Mouse (Mus musculus) brain, embryonic 14.5 days (tissue): Measurements from ENCODE around the gene Klhl21.

Experiments used
- CTCF ChIP-seq: fragments of 200-500 bp; IDR thresholded peaks from 2 replicates; pipeline ENCODE4 v1.5.1; 2012; ENCODE audit warnings: inconsistent platforms, mild to moderate bottlenecking, moderate library complexity, borderline replicate concordance; ENCODE audit not compliant: insufficient read depth, insufficient read length; ENCODE audit errors: extremely low read depth
- POLR2A ChIP-seq: fragments of 200-500 bp; IDR thresholded peaks from 2 replicates; pipeline ENCODE4 v1.6.1; 2012; ENCODE audit warnings: mild to moderate bottlenecking, inconsistent platforms, borderline replicate concordance; ENCODE audit not compliant: poor library complexity, insufficient read depth, insufficient read length, severe bottlenecking; ENCODE audit errors: extremely low read depth

DNA sequence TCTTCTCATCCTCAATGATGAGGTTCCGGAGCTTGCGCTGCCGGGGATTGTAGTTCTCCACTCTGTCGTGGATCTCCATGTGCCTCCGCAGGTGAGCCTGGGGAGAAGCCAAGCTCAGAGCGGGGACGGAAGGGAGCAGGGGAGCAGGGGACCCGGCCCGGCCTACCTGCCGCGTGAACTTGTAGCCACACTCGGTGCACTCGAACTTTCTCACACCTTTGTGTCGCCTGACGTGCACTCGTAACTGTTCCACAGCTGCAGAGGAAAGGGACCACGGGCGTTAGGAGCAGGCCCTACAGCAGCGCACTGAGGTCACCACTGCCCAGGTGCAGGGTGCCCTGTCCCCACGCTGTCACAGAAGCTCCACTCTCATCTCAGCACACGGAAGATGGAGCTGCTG is 11.4 kb downstream of the Klhl21 start:
- TF ChIP-seq CTCF (no peak), POLR2A (no peak)
